Comparison of ENCODE assay signal across 12 mouse cellular contexts in genomic region chr7:132380634-132381336, GRCm38 (mm10).
"Had no signal": no experiment of that assay in that cellular context is flagged by ENCODE, and none has a peak within 500 bp of the region (broad histone marks: within the 10 kb centered on the region; RNA-seq: fewer than 3 reads in every experiment).

No protein-coding gene starts in this region.

- H3K4me2 ChIP-seq: kidney, embryonic 15.5 days; limb, embryonic 12.5 days; midbrain, embryonic 13.5 days; neural tube, embryonic 15.5 days had no signal

- ATAC-seq: midbrain, embryonic 13.5 days had no signal

- H3K27ac ChIP-seq: kidney, embryonic 15.5 days; limb, embryonic 12.5 days; midbrain, embryonic 13.5 days; neural tube, embryonic 15.5 days; stomach, postnatal 0 days had no signal

- DNase-seq: kidney, adult 2 months; kidney, postnatal 25 days; layer of hippocampus, postnatal 36 days; lung, adult 18-20 months; lung, postnatal 36 days; thymus, postnatal 4 days had no signal

- H3K36me3 ChIP-seq: kidney, embryonic 15.5 days; limb, embryonic 12.5 days; midbrain, embryonic 13.5 days; neural tube, embryonic 15.5 days had no signal

- H3K9me3 ChIP-seq: kidney, embryonic 15.5 days; limb, embryonic 12.5 days; midbrain, embryonic 13.5 days; neural tube, embryonic 15.5 days had no signal

- H3K4me3 ChIP-seq: kidney, embryonic 15.5 days; limb, embryonic 12.5 days; megakaryocyte, embryonic 14.5 days; midbrain, embryonic 13.5 days; neural tube, embryonic 15.5 days had no signal

- H3K9ac ChIP-seq: kidney, embryonic 15.5 days; limb, embryonic 12.5 days; midbrain, embryonic 13.5 days; neural tube, embryonic 15.5 days had no signal

- H3K27me3 ChIP-seq: kidney, embryonic 15.5 days; neural tube, embryonic 15.5 days had no signal
